Mouse (Mus musculus): ENCODE data around the gene Plekhj1. TPM values are rescaled to one million over a fixed set of nuclear protein-coding genes. Genes with fewer than 3 reads are reported as not detected.

Plekhj1 gene
- polyA plus RNA-seq, 1 experiment = 39.3 TPM

DNA sequence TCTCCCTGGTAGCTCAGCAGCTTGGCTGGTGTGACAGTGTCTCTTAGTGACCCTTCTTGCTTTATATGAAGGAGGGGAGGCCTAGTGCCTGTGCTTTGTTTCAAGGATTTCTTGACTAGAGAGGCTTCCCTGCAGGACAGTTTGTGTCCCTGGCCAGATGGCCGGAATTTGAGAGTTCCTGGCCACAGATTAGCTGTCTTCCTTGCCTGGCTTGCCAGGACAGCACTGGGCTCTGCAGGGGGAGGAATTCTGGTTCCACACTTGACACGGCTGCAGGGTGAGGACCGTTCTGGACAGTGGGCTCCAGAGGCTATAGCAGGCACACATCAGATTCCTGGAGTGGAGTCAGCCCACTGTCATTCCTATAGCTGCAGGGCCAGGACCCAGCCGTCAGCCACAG, 22.7 kb downstream of the Plekhj1 start:
- TF ChIP-seq POLR2A (IDR thresholded peaks at IDR 0.05; ENCODE audit: low read depth, low read length) = no peak
- no peak for TF ChIP-seq CTCF (conservative IDR thresholded peaks at IDR 0.05; ENCODE audit: insufficient read depth, insufficient read length, low read depth, low read length)
- 94% methylated on average over 4 of the region's 4 CpGs for WGBS
- DNase-seq = no peak
- Histone ChIP-seq H3K4me3 (ENCODE audit: insufficient read depth, low read depth, low read length) (no peak overlapping the region), H3K27me3 (replicated peaks; ENCODE audit: control insufficient read depth, insufficient read depth, low read length) (no peaks in the 10 kb centered on the region), H3K36me3 (ENCODE audit: control insufficient read depth, insufficient read depth, low read length) (no peaks in the 10 kb centered on the region), H3K4me1 (ENCODE audit: control insufficient read depth, insufficient read depth, low read length) (peaks cover 4% of the 10 kb centered on the region; the same call in 1 of the 2 replicates), H3K27ac (ENCODE audit: insufficient read depth, low read depth, low read length) (no peak overlapping the region)

DNA sequence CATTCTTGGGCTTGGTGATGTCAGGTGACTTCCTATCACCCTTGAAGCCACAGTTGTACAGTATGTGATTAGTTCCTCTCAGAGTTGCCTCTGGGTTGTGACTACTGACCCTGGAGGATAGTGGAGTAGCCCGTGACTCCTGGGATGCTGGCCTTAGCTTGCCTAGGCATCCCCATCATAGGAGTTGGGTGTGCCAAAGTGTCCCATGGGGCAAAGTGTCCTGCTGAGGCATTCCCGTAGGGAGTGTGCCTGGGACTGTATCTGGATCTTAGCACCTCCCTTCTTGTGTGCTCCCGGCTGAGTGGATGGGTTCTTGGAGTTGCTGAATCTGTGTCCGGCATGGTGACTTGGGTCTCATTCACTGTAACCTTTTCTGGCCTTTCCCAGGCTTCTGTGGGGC, 23.4 kb downstream of the Plekhj1 start:
- no peaks in the 10 kb centered on the region for H3K27me3 ChIP-seq (replicated peaks; ENCODE audit: control insufficient read depth, insufficient read depth, low read length)
- WGBS = 84% methylated on average over 4 of the region's 4 CpGs
- no peak overlapping the region for H3K4me3 ChIP-seq (ENCODE audit: insufficient read depth, low read depth, low read length)
- no peak for TF ChIP-seq CTCF (conservative IDR thresholded peaks at IDR 0.05; ENCODE audit: insufficient read depth, insufficient read length, low read depth, low read length)
- TF ChIP-seq POLR2A (IDR thresholded peaks at IDR 0.05; ENCODE audit: low read depth, low read length) = no peak
- no peak overlapping the region for H3K27ac ChIP-seq (ENCODE audit: insufficient read depth, low read depth, low read length)
- no peak for DNase-seq
- no peaks in the 10 kb centered on the region for H3K36me3 ChIP-seq (ENCODE audit: control insufficient read depth, insufficient read depth, low read length)
- peaks cover 4% of the 10 kb centered on the region; the same call in 1 of the 2 replicates for H3K4me1 ChIP-seq (ENCODE audit: control insufficient read depth, insufficient read depth, low read length)

DNA sequence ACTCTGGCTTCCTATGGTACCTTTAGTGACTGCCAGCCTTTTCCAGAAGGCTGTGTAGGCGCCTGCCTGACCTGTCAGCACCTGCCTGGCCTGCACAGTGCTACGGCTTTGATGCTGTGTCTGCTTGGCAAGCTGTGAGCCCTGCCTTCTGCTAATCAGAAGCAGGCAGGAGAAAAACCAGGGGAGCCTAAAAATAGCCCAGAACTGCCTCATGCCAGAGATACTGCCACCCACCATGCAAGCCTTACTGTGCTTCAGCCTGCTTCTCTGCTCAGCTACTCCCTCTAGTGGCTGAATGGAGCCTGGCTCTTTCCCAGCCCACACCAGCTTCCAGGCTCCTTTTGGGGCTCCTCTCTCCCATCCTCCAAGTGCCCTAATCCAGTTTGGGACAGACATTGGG, 23.9 kb downstream of the Plekhj1 start:
- H3K36me3 ChIP-seq (ENCODE audit: control insufficient read depth, insufficient read depth, low read length) = no peaks in the 10 kb centered on the region

DNA sequence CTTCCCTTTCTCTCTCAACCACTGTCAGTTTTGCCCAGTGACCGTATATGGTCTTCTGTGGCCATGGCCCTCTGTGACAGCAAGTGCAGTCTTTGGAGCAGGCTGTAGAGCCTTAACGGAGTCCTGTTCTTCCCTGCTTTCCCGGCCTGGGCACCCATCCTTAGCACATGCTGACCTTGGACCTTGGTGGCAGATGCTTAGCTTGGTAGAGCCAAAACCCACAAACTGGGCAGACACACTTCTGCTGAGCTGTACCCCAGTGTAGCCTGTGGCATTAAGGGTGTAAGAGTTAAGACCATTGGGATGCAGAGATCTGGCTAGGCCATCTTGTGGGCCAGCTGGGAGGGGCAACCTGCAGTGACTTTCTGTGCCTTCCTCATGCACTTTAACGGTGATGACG, 24.6 kb downstream of the Plekhj1 start:
- Histone ChIP-seq H3K4me1 (ENCODE audit: control insufficient read depth, insufficient read depth, low read length) (peaks cover 4% of the 10 kb centered on the region; the same call in 1 of the 2 replicates), H3K4me3 (ENCODE audit: insufficient read depth, low read depth, low read length) (no peak overlapping the region), H3K27me3 (replicated peaks; ENCODE audit: control insufficient read depth, insufficient read depth, low read length) (no peaks in the 10 kb centered on the region), H3K27ac (ENCODE audit: insufficient read depth, low read depth, low read length) (no peak overlapping the region), H3K36me3 (ENCODE audit: control insufficient read depth, insufficient read depth, low read length) (no peaks in the 10 kb centered on the region)
- WGBS = 59% methylated on average over 5 of the region's 5 CpGs
- TF ChIP-seq CTCF (conservative IDR thresholded peaks at IDR 0.05; ENCODE audit: insufficient read depth, insufficient read length, low read depth, low read length) (no peak), POLR2A (IDR thresholded peaks at IDR 0.05; ENCODE audit: low read depth, low read length) (no peak)
- no peak for DNase-seq

More for the DNA sequence above, 23.9 kb downstream of the Plekhj1 start:
- 49% methylated on average over 2 of the region's 2 CpGs for WGBS
- Histone ChIP-seq H3K27ac (ENCODE audit: insufficient read depth, low read depth, low read length) (no peak overlapping the region), H3K4me1 (ENCODE audit: control insufficient read depth, insufficient read depth, low read length) (peaks cover 4% of the 10 kb centered on the region; the same call in 1 of the 2 replicates), H3K27me3 (replicated peaks; ENCODE audit: control insufficient read depth, insufficient read depth, low read length) (no peaks in the 10 kb centered on the region), H3K4me3 (ENCODE audit: insufficient read depth, low read depth, low read length) (no peak overlapping the region)
- TF ChIP-seq POLR2A (IDR thresholded peaks at IDR 0.05; ENCODE audit: low read depth, low read length) (no peak), CTCF (conservative IDR thresholded peaks at IDR 0.05; ENCODE audit: insufficient read depth, insufficient read length, low read depth, low read length) (peak; percentile 89)
- peak; percentile 78 for DNase-seq

DNA sequence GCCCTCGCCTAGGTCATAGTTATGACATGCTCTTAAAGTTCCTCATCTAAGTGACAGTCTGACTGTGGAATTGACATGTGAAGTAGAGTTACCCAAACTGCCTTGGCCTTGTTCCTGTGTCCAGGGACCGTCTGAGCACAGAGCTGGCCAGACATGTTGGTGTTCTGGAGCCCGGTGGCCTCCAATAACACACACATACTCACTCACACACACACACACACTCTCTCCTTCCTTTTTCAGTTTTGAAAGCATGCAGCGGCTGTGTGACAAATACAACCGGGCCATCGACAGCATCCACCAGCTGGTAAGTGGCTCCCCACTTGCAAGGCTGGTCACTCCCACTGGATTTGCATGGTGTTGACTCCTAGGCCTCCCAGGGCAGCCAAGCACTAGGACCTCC, 30.1 kb downstream of the Plekhj1 start:
- Histone ChIP-seq H3K27ac (ENCODE audit: insufficient read depth, low read depth, low read length) (no peak overlapping the region), H3K36me3 (ENCODE audit: control insufficient read depth, insufficient read depth, low read length) (no peaks in the 10 kb centered on the region; the same call in 1 of the 2 replicates), H3K4me1 (ENCODE audit: control insufficient read depth, insufficient read depth, low read length) (no peaks in the 10 kb centered on the region), H3K27me3 (replicated peaks; ENCODE audit: control insufficient read depth, insufficient read depth, low read length) (no peaks in the 10 kb centered on the region), H3K4me3 (ENCODE audit: insufficient read depth, low read depth, low read length) (no peak overlapping the region)
- 83% methylated on average over 6 of the region's 6 CpGs for WGBS
- TF ChIP-seq CTCF (conservative IDR thresholded peaks at IDR 0.05; ENCODE audit: insufficient read depth, insufficient read length, low read depth, low read length) (no peak), POLR2A (IDR thresholded peaks at IDR 0.05; ENCODE audit: low read depth, low read length) (no peak)
- DNase-seq = no peak

DNA sequence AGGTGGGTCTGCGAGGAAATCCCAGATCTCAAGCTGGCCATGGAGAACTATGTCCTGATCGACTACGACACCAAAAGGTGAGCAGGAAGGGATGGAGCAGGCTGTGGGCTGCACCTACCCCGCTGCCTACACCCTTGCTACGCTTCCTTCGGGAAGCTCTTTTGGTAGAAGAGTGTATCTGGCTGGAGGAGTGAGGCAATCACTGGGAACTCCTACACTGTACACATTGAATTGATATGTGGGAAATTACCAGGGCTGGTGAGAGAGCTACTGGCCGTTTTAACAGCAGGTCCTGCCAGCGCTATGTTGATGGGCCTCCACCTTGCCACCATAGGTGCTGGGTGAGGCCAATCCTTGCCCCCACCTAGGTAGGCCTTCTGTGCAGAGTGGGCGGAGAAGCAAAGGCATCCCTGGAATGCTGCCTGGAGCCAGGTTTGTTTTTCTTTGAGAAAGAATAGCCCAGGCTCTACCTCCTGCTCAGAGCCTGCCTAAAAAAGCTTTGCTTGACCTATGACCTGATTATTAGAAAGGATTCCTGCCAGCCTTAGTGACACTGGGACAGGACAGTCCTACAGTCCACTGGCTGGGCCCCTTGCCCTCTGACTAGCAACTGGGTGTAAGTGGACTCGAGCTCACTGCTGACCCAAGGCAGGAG, 32.1 kb downstream of the Plekhj1 start:
- H3K36me3 ChIP-seq (ENCODE audit: control insufficient read depth, insufficient read depth, low read length) = no peaks in the 10 kb centered on the region; the same call in 1 of the 2 replicates
- H3K27me3 ChIP-seq (replicated peaks; ENCODE audit: control insufficient read depth, insufficient read depth, low read length) = no peaks in the 10 kb centered on the region
- H3K4me3 ChIP-seq (ENCODE audit: insufficient read depth, low read depth, low read length) = no peak overlapping the region
- 59% methylated on average over 10 of the region's 10 CpGs for WGBS
- no peak for TF ChIP-seq POLR2A (IDR thresholded peaks at IDR 0.05; ENCODE audit: low read depth, low read length)
- no peak for TF ChIP-seq CTCF (conservative IDR thresholded peaks at IDR 0.05; ENCODE audit: insufficient read depth, insufficient read length, low read depth, low read length)
- peak; percentile 75 for DNase-seq
- H3K4me1 ChIP-seq (ENCODE audit: control insufficient read depth, insufficient read depth, low read length) = no peaks in the 10 kb centered on the region; the same call in none of the 2 replicates
- peak overlapping the region; percentile 52 for H3K27ac ChIP-seq (ENCODE audit: insufficient read depth, low read depth, low read length)

DNA sequence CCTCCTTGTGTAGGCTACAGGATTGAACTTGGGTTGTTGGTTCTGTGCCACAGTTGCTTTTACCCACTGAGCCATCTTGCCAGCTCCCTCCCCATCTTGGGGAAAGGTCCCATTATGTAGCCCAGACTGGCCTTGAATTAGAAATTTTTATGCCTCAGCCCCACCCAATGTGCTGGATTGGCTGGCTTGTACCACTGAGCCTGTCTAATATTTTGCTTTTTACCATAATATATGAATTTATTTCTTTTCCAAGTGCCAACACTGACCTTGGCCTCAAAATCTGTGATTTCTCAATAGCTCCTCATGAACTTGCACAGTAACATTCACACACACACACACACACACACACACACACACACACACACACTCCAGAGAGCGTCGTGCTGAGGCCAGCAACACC, 32.7 kb downstream of the Plekhj1 start:
- H3K4me1 ChIP-seq (ENCODE audit: control insufficient read depth, insufficient read depth, low read length) = peaks cover 5% of the 10 kb centered on the region
- no peak for DNase-seq
- peak overlapping the region; percentile 32 for H3K27ac ChIP-seq (ENCODE audit: insufficient read depth, low read depth, low read length)
- no peaks in the 10 kb centered on the region for H3K27me3 ChIP-seq (replicated peaks; ENCODE audit: control insufficient read depth, insufficient read depth, low read length)
- WGBS = 61% methylated on average over 2 of the region's 2 CpGs
- H3K4me3 ChIP-seq (ENCODE audit: insufficient read depth, low read depth, low read length) = no peak overlapping the region
- H3K36me3 ChIP-seq (ENCODE audit: control insufficient read depth, insufficient read depth, low read length) = no peaks in the 10 kb centered on the region; the same call in 1 of the 2 replicates
- TF ChIP-seq CTCF (conservative IDR thresholded peaks at IDR 0.05; ENCODE audit: insufficient read depth, insufficient read length, low read depth, low read length) = no peak
- no peak for TF ChIP-seq POLR2A (IDR thresholded peaks at IDR 0.05; ENCODE audit: low read depth, low read length)
